Mouse (Mus musculus) G1E (cell line): ENCODE measurements around the gene Scfd2. TPM values are rescaled to one million over a fixed set of nuclear protein-coding genes. Genes with fewer than 3 reads are reported as not detected.

Experiments
- ATAC-seq: 2 replicates; pipeline ENCODE4 v1.8.0; 2016; ENCODE audit warnings: mild to moderate bottlenecking; ENCODE audit not compliant: insufficient number of reproducible peaks, poor library complexity, low FRiP score, severe bottlenecking; ENCODE audit errors: extremely low read depth
- DNase-seq: peaks from one replicate; pipeline ENCODE4 v3.0.0; 2012; ENCODE audit warnings: low spot score
- H3K27me3 ChIP-seq: 2 replicates; pipeline ENCODE4 v1.6.1; 2012; ENCODE audit warnings: mild to moderate bottlenecking, low read length, inconsistent platforms; ENCODE audit not compliant: insufficient read depth
- H3K36me3 ChIP-seq: replicated peaks from 2 replicates; pipeline ENCODE3; 2012; ENCODE audit warnings: mild to moderate bottlenecking, inconsistent platforms
- H3K4me1 ChIP-seq: 2 replicates; pipeline ENCODE4 v1.6.1; 2012; ENCODE audit warnings: low read depth, low read length, inconsistent platforms, mixed read lengths; ENCODE audit not compliant: insufficient read depth
- H3K4me3 ChIP-seq: 2 replicates; pipeline ENCODE4 v1.5.1; 2012; ENCODE audit warnings: low read depth, mild to moderate bottlenecking, inconsistent platforms, low read length, moderate library complexity, mixed read lengths
- H3K9me3 ChIP-seq: replicated peaks from 2 replicates; pipeline ENCODE4 v1.6.1; 2012; ENCODE audit warnings: inconsistent platforms
- CTCF ChIP-seq: IDR thresholded peaks from 2 replicates; pipeline ENCODE4 v1.5.1; 2012; ENCODE audit warnings: low read depth, low read length, inconsistent platforms, mixed read lengths
- GATA1 ChIP-seq: IDR thresholded peaks from 2 replicates; pipeline ENCODE4 v1.6.1; 2012; ENCODE audit warnings: borderline replicate concordance, low read length, inconsistent platforms, mixed read lengths
- GATA2 ChIP-seq: IDR thresholded peaks from 2 replicates; pipeline ENCODE4 v1.6.1; 2012; ENCODE audit warnings: low read depth, low read length, inconsistent platforms, borderline replicate concordance
- POLR2AphosphoS5 ChIP-seq: IDR thresholded peaks from 2 replicates; pipeline ENCODE4 v1.6.1; 2012; ENCODE audit warnings: low read depth, low read length, inconsistent platforms; ENCODE audit not compliant: insufficient replicate concordance
- TAL1 ChIP-seq: conservative IDR thresholded peaks from 2 replicates; pipeline ENCODE4 v1.6.1; 2012; ENCODE audit warnings: low read depth, low read length, inconsistent platforms, mixed read lengths
- polyA plus RNA-seq: library from polyadenylated mRNA; stranded (reverse); fragments of >175 nt; gene quantifications from 2 replicates; pipeline ENCODE4 v1.2.3, GENCODE M21; 2012
- total RNA-seq, 2 experiments: library from RNA; stranded (forward) in 1 of 2; stranded (reverse) in 1 of 2; fragments of 200-1000 nt in 1 of 2; fragments of >200 nt in 1 of 2; fragmentation: Nextera tagmentation in 1 of 2; gene quantifications; 2 replicates each; pipeline ENCODE4 v1.2.3; 2014 to 2017

Scfd2 gene
- total and polyA plus RNA-seq, 3 experiments = 5.1 to 12.3 (median 8.9) TPM

- DNase-seq (no peak), ATAC-seq (no peak)
- Histone ChIP-seq H3K4me1 (no peaks in the 10 kb centered on the region), H3K4me3 (no peak overlapping the region), H3K9me3 (no peaks in the 10 kb centered on the region), H3K27me3 (peaks cover 2% of the 10 kb centered on the region; the same call in 1 of the 2 replicates), H3K36me3 (no peaks in the 10 kb centered on the region)
- TF ChIP-seq TAL1 = no peak
- no peak for TF ChIP-seq CTCF
- TF ChIP-seq GATA1 = no peak
- no peak for TF ChIP-seq GATA2
Measured at GRCm38 (mm10) chr5:74302331-74302730, 229.2 kb downstream of the Scfd2 start.

GRCm38 (mm10) chr5:74301443-74301842 is 230.1 kb downstream of the Scfd2 start:
- Histone ChIP-seq H3K4me1 (no peaks in the 10 kb centered on the region), H3K9me3 (no peaks in the 10 kb centered on the region), H3K36me3 (no peaks in the 10 kb centered on the region), H3K4me3 (no peak overlapping the region), H3K27me3 (peaks cover 2% of the 10 kb centered on the region; the same call in 1 of the 2 replicates)
- DNase-seq (no peak), ATAC-seq (no peak)
- no peak for TF ChIP-seq CTCF
- no peak for TF ChIP-seq TAL1
- TF ChIP-seq GATA1 = no peak
- no peak for TF ChIP-seq GATA2
- TF ChIP-seq POLR2AphosphoS5 = no peak

DNA sequence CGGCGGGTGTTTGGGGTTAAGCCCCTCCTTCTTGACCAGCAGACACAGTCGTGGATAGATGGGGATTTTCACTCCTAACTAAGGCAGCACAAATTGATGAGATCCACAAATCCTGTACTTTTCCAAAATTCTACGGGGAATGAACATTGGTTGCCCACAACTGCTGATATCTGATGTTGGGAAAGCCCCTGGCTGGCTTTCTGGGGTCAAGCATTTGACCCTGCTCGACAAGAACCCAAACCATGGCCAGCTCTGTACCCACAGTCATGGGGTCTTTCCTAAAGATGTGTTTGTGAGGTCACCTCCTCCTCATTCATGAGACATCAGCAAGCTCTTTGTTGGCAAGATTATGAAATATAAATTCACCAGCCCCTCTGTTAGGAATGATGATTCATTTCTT is 230.6 kb downstream of the Scfd2 start:
- DNase-seq = no peak
- Histone ChIP-seq H3K36me3 (no peaks in the 10 kb centered on the region), H3K4me3 (no peak overlapping the region), H3K9me3 (no peaks in the 10 kb centered on the region), H3K4me1 (no peaks in the 10 kb centered on the region), H3K27me3 (peaks cover 2% of the 10 kb centered on the region; the same call in 1 of the 2 replicates)
- no peak for ATAC-seq
- TF ChIP-seq CTCF (no peak), TAL1 (no peak), POLR2AphosphoS5 (no peak), GATA1 (no peak), GATA2 (no peak)

DNA sequence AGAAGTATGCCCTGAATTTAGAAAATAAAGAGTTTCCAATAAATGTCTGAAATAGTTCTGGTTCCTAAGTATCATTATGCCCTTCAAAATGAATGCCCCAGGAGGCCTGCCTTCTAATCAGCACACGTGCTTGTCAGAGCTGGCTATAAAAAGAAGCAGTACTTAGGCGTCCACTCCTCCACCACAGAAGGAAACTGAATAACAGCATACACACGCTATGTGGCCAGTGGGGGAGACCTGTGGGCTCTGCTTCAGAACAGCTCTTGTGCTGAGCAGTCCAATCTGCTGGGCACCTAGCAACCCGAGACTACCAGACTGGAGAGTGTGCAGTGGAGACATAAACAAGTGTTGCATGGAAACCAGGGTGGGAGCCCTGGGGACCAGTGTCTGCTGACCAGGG is 231.4 kb downstream of the Scfd2 start:
- ATAC-seq (no peak), DNase-seq (no peak)
- Histone ChIP-seq H3K4me3 (no peak overlapping the region), H3K4me1 (no peaks in the 10 kb centered on the region), H3K9me3 (no peaks in the 10 kb centered on the region), H3K27me3 (peaks cover 2% of the 10 kb centered on the region; the same call in 1 of the 2 replicates), H3K36me3 (no peaks in the 10 kb centered on the region)
- TF ChIP-seq GATA1 (no peak), CTCF (no peak), POLR2AphosphoS5 (no peak), TAL1 (no peak), GATA2 (no peak)

DNA sequence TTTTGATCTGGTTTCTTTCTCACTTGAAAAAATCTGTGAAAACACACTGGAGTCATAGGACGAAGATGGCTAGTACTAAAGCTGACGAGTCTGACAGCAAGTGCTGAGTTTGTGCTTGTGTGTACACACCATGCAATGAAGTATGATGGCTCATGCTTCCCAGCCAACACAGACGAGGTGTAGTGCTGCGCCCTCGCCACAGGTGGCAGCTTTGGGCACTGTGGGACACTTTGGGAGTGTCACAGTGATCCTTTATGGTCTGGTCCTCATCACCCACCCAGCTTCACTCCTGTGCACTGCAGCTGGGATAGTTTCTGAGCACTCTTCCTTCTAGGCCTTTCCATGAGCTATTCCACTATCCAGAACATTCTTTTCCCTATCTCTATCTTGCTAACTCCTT is 234.4 kb downstream of the Scfd2 start:
- DNase-seq = peak; percentile 5
- Histone ChIP-seq H3K4me3 (no peak overlapping the region), H3K9me3 (no peaks in the 10 kb centered on the region), H3K36me3 (peaks cover 4% of the 10 kb centered on the region), H3K4me1 (no peaks in the 10 kb centered on the region), H3K27me3 (peaks cover 2% of the 10 kb centered on the region; the same call in 1 of the 2 replicates)
- TF ChIP-seq POLR2AphosphoS5 = no peak
- TF ChIP-seq GATA1 = no peak
- peak; percentile 26; the same call in 1 of the 2 replicates for TF ChIP-seq CTCF
- TF ChIP-seq TAL1 = no peak
- TF ChIP-seq GATA2 = no peak
- ATAC-seq = no peak; the same call in 1 of the 2 replicates

GRCm38 (mm10) chr5:74296096-74296495 is 235.5 kb downstream of the Scfd2 start:
- Histone ChIP-seq H3K36me3 (peaks cover 4% of the 10 kb centered on the region), H3K27me3 (peaks cover 2% of the 10 kb centered on the region; the same call in 1 of the 2 replicates), H3K9me3 (no peaks in the 10 kb centered on the region), H3K4me1 (no peaks in the 10 kb centered on the region), H3K4me3 (no peak overlapping the region)
- TF ChIP-seq TAL1 (no peak), CTCF (no peak), GATA1 (no peak), POLR2AphosphoS5 (no peak), GATA2 (no peak)
- ATAC-seq = no peak
- DNase-seq = no peak

- Histone ChIP-seq H3K4me3 (no peak overlapping the region), H3K27me3 (no peaks in the 10 kb centered on the region; the same call in 1 of the 2 replicates), H3K4me1 (no peaks in the 10 kb centered on the region), H3K36me3 (peaks cover 4% of the 10 kb centered on the region), H3K9me3 (no peaks in the 10 kb centered on the region)
- ATAC-seq (no peak), DNase-seq (no peak)
- TF ChIP-seq GATA2 (no peak), CTCF (no peak), TAL1 (no peak), POLR2AphosphoS5 (no peak), GATA1 (no peak)
Measured at GRCm38 (mm10) chr5:74293513-74293912, 238.0 kb downstream of the Scfd2 start.
